Mouse (Mus musculus) ES-Bruce4 (cell line): ENCODE results near the gene Srsf12. TPM values are rescaled to one million over a fixed set of nuclear protein-coding genes. Genes with fewer than 3 reads are reported as not detected.

Experiments used
- H3K27ac ChIP-seq: 2 replicates; pipeline ENCODE4 v1.5.1; 2012; ENCODE audit warnings: low read length, inconsistent platforms; ENCODE audit not compliant: insufficient read depth
- H3K27me3 ChIP-seq: 2 replicates; pipeline ENCODE4 v1.6.1; 2012; ENCODE audit warnings: mild to moderate bottlenecking, low read length, inconsistent platforms; ENCODE audit not compliant: control insufficient read depth, poor library complexity, insufficient read depth, severe bottlenecking
- H3K36me3 ChIP-seq: 2 replicates; pipeline ENCODE4 v1.6.1; 2012; ENCODE audit warnings: inconsistent platforms, mild to moderate bottlenecking, low read length, moderate library complexity; ENCODE audit not compliant: control insufficient read depth, poor library complexity, insufficient read depth, severe bottlenecking
- H3K4me1 ChIP-seq: one replicate; pipeline ENCODE4 v1.8.1; 2011; ENCODE audit warnings: low read length; ENCODE audit not compliant: control insufficient read depth, insufficient read depth
- H3K4me3 ChIP-seq: 2 replicates; pipeline ENCODE4 v1.5.1; 2011; ENCODE audit warnings: low read depth, mild to moderate bottlenecking, low read length
- H3K9ac ChIP-seq: 2 replicates; pipeline ENCODE4 v1.6.1; 2012; ENCODE audit warnings: low read depth, mild to moderate bottlenecking, inconsistent platforms; ENCODE audit not compliant: poor library complexity, severe bottlenecking
- H3K9me3 ChIP-seq: replicated peaks from 2 replicates; pipeline ENCODE4 v1.6.1; 2012; ENCODE audit warnings: mild to moderate bottlenecking, low read length, inconsistent platforms; ENCODE audit not compliant: control insufficient read depth, poor library complexity, insufficient read depth, severe bottlenecking
- CTCF ChIP-seq: IDR thresholded peaks from one replicate; pipeline ENCODE4 v1.8.1; 2011; ENCODE audit warnings: low read depth, low read length
- EP300 ChIP-seq: IDR thresholded peaks from 2 replicates; pipeline ENCODE4 v1.6.1; 2011; ENCODE audit warnings: low read depth, low read length; ENCODE audit not compliant: insufficient read depth
- POLR2A ChIP-seq: IDR thresholded peaks from one replicate; pipeline ENCODE4 v1.8.1; 2011; ENCODE audit warnings: low read length; ENCODE audit not compliant: insufficient read depth
- polyA plus RNA-seq: library from polyadenylated mRNA; stranded (reverse); fragments of >200 nt; gene quantifications from 2 replicates; pipeline ENCODE4 v1.2.4, GENCODE M21; 2011; ENCODE audit warnings: low read depth; ENCODE audit not compliant: missing spikeins, insufficient read depth, insufficient read length

Srsf12 gene
- 5.3 and 6.2 TPM in 2 replicates for polyA plus RNA-seq

DNA sequence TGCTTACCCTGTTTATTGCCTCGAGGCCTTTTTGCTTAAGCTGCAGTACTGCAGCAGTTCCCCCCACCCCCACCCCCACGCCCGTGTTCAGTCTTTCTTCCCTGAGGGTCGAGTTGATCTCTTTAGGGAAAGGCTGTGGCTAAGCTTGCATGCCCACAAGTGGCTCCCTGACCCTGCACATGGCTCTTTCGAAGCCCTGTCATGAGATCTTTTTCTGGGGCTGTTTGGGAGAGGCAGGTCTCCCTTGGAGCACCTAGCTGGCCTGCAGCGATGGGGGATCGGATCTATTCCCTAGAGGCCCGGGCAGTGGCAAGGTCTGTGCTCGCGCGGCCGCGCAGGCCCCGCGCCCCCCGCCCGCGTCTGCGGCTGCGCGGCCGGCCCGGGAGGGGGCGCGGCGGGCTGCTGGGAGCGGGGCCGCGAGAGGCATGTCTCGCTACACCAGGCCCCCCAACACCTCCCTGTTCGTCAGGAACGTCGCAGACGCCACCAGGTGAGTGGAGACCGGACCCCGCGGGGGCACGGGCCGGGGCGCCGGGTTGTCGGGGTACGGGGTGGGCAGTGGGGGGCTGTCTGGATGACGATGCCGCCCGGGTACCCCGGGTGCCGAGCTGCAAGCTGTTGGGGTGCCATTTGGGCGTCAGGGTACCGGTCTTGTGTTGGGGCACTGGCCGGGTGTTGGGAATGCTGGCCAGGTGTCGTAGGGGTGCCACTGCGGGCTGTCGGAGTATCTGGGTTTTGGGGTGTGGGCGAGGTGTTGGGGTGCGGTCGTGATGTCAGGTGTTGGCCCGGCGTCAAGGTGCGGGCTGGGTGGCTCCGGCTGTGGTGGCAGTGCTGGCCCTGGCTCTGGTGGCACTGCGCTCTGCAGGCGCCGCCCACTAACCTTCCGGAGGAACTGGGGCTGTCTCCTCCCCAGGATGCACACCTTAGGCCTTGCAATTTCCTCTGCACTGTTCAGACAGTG is at the start of gene Srsf12:
TSS of gene Srsf12 (plus strand) at position 111 of the 961 bp plus-strand sequence.
- H3K36me3 ChIP-seq = no peaks in the 10 kb centered on the region
- peaks cover 2% of the 10 kb centered on the region for H3K4me1 ChIP-seq
- H3K27ac ChIP-seq = no peak within 1 kb of the TSS
- TF ChIP-seq CTCF (no peak), POLR2A (no peak), EP300 (no peak)
- peak within 1 kb of the TSS; percentile 65 for H3K4me3 ChIP-seq
- peak within 1 kb of the TSS; percentile 88 for H3K9ac ChIP-seq
- H3K27me3 ChIP-seq = no peaks in the 10 kb centered on the region
- no peaks in the 10 kb centered on the region for H3K9me3 ChIP-seq

DNA sequence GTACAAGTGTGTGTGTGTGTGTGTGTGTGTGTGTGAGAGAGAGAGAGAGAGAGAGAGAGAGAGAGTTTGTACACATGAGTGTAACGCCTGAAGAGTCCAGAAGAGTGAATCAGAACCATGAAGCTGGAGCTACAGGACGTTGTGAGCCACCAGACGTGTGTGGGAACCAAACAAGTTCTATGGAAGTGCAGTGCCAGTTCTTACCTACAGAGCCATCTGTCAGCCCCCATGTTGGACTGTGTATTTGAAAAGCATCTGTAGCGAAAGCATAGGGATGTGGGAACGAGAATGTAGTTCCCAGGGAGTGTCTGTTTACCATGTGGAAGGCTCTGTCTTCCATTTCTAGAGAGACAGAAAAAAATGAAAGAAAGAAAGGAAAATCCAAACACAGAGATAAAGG is 25.3 kb upstream of the Srsf12 start:
- no peak for TF ChIP-seq POLR2A
- no peak for TF ChIP-seq CTCF
- no peak for TF ChIP-seq EP300
- Histone ChIP-seq H3K4me3 (no peak overlapping the region), H3K9me3 (no peaks in the 10 kb centered on the region), H3K9ac (no peak overlapping the region), H3K36me3 (no peaks in the 10 kb centered on the region), H3K27me3 (no peaks in the 10 kb centered on the region), H3K4me1 (no peaks in the 10 kb centered on the region), H3K27ac (no peak overlapping the region)

GRCm38 (mm10) chr4:33188164-33188563 is 20.6 kb upstream of the Srsf12 start:
- TF ChIP-seq POLR2A = no peak
- no peak for TF ChIP-seq EP300
- no peak for TF ChIP-seq CTCF
- no peak overlapping the region for H3K27ac ChIP-seq
- H3K4me1 ChIP-seq = no peaks in the 10 kb centered on the region
- peak overlapping the region; percentile 22; the same call in 1 of the 2 replicates for H3K9ac ChIP-seq
- no peaks in the 10 kb centered on the region for H3K36me3 ChIP-seq
- peak overlapping the region; percentile 42 for H3K4me3 ChIP-seq
- H3K9me3 ChIP-seq = 0 out of 2 replicates have a peak, but pooled peaks cover 2% of the 10 kb centered on the region
- no peaks in the 10 kb centered on the region for H3K27me3 ChIP-seq

GRCm38 (mm10) chr4:33188781-33189734 is 19.7 kb upstream of the Srsf12 start:
- no peak for TF ChIP-seq POLR2A
- Histone ChIP-seq H3K27me3 (no peaks in the 10 kb centered on the region), H3K4me3 (peak overlapping the region; percentile 66), H3K36me3 (no peaks in the 10 kb centered on the region), H3K9me3 (0 out of 2 replicates have a peak, but pooled peaks cover 2% of the 10 kb centered on the region), H3K27ac (no peak overlapping the region), H3K4me1 (no peaks in the 10 kb centered on the region), H3K9ac (peak overlapping the region; percentile 77)

GRCm38 (mm10) chr4:33189735-33190036 is 19.1 kb upstream of the Srsf12 start, which contains the start of gene Pm20d2:
Gene Pm20d2, minus strand, starts transcription at chr4:33189737.
- peak within 1 kb of the TSS; percentile 66 for H3K4me3 ChIP-seq
- no peaks in the 10 kb centered on the region for H3K27me3 ChIP-seq
- H3K36me3 ChIP-seq = no peaks in the 10 kb centered on the region
- no peak within 1 kb of the TSS for H3K27ac ChIP-seq
- no peak for TF ChIP-seq EP300
- no peak for TF ChIP-seq POLR2A
- TF ChIP-seq CTCF = no peak
- peak within 1 kb of the TSS; percentile 77 for H3K9ac ChIP-seq
- no peaks in the 10 kb centered on the region for H3K4me1 ChIP-seq
- H3K9me3 ChIP-seq = 0 out of 2 replicates have a peak, but pooled peaks cover 2% of the 10 kb centered on the region
